Mouse (Mus musculus): ENCODE results near the gene C9. TPM values are rescaled to one million over a fixed set of nuclear protein-coding genes. Genes with fewer than 3 reads are reported as not detected.

The C9 gene
- total RNA-seq, 2 experiments from 2014 or later = not detected

Other genes starting within 250 kb of the C9 start
- 5.4 TPM in 1 of 2 replicates, not detected in the other for gene Dab2, start 145.5 kb upstream of the C9 start, total RNA-seq (2015; ENCODE audit: low replicate concordance)
- gene Dab2, start 145.5 kb upstream of the C9 start, total RNA-seq (2017; ENCODE audit: low replicate concordance) = not detected in 2 replicates
- 97.7 and 102 TPM in 2 replicates for gene Fyb, start 77.5 kb downstream of the C9 start, total RNA-seq (2015; ENCODE audit: low replicate concordance)
- gene Fyb, start 77.5 kb downstream of the C9 start, total RNA-seq (2017; ENCODE audit: low replicate concordance) = 27.0 and 29.8 TPM in 2 replicates